Mouse (Mus musculus) heart, embryonic 16.5 days (tissue): ENCODE results near the gene Arhgap10. TPM values are rescaled to one million over a fixed set of nuclear protein-coding genes. Genes with fewer than 3 reads are reported as not detected.

Experiments
- ATAC-seq: fragments of 200-750 bp; cut with Nextera tagmentation; replicated peaks from 2 replicates; pipeline ENCODE4 v1.8.0; 2017; ENCODE audit warnings: moderate number of reproducible peaks; ENCODE audit not compliant: insufficient read depth, low FRiP score; ENCODE audit errors: extremely low read depth
- H3K27ac ChIP-seq: fragments of 300-500 bp; sonication (generic); 2 replicates; pipeline ENCODE4 v1.5.1; 2014; ENCODE audit warnings: mild to moderate bottlenecking, low read length, control low read depth, moderate library complexity
- H3K27me3 ChIP-seq: fragments of 300-500 bp; sonication (generic); 2 replicates; pipeline ENCODE4 v1.6.1; 2014; ENCODE audit warnings: low read length, mixed read lengths; ENCODE audit not compliant: control insufficient read depth, insufficient read depth
- H3K36me3 ChIP-seq: fragments of 300-500 bp; sonication (generic); 2 replicates; pipeline ENCODE4 v1.6.1; 2014; ENCODE audit not compliant: control insufficient read depth, insufficient read depth
- H3K4me1 ChIP-seq: fragments of 300-500 bp; sonication (generic); 2 replicates; pipeline ENCODE4 v1.6.1; 2014; ENCODE audit warnings: low read length, mixed read lengths; ENCODE audit not compliant: control insufficient read depth, insufficient read depth
- H3K4me2 ChIP-seq: fragments of 300-500 bp; sonication (generic); 2 replicates; pipeline ENCODE4 v1.6.1; 2014; ENCODE audit warnings: low read depth, mild to moderate bottlenecking, control low read depth, low read length
- H3K4me3 ChIP-seq: fragments of 300-500 bp; sonication (generic); 2 replicates; pipeline ENCODE4 v1.5.1; 2014; ENCODE audit warnings: mild to moderate bottlenecking, control low read depth, low read length
- H3K9ac ChIP-seq: fragments of 300-500 bp; sonication (generic); 2 replicates; pipeline ENCODE4 v1.6.1; 2014; ENCODE audit warnings: low read length, control low read depth
- H3K9me3 ChIP-seq: fragments of 300-500 bp; sonication (generic); replicated peaks from 2 replicates; pipeline ENCODE4 v1.6.1; 2016; ENCODE audit warnings: low read length; ENCODE audit not compliant: control insufficient read depth
- whole genome bisulfite sequencing: fragments of 180-500 bp; shearing (Covaris S2); extraction: QIAGEN DNeasy Blood & Tissue Kit; methylation state at CpG from one replicate; pipeline ENCODE4 v1.1.7; 2014; 5-methylcytosine and 5-hydroxymethylcytosine counted together
- polyA plus RNA-seq: library from polyadenylated mRNA; unstranded; fragments of >200 nt; fragmentation: Nextera tagmentation; extraction: Ambion mirVana; gene quantifications from 2 replicates; pipeline ENCODE4 v1.2.1, GENCODE M21; 2015

Gene Arhgap10
- polyA plus RNA-seq, 1 experiment from 2014 or later = 33.9 TPM

- Histone ChIP-seq H3K27me3 (no peaks in the 10 kb centered on the region), H3K27ac (no peak overlapping the region), H3K4me1 (no peaks in the 10 kb centered on the region), H3K4me3 (no peak overlapping the region), H3K36me3 (peaks cover 6% of the 10 kb centered on the region), H3K9ac (no peak overlapping the region), H3K4me2 (no peak overlapping the region), H3K9me3 (peaks cover 5% of the 10 kb centered on the region; the same call in 1 of the 2 replicates)
- WGBS = 76% methylated on average over 1 of the region's 1 CpGs
- ATAC-seq = no peak
Observed at GRCm38 (mm10) chr8:77267941-77268405, 249.8 kb downstream of the Arhgap10 start.

DNA sequence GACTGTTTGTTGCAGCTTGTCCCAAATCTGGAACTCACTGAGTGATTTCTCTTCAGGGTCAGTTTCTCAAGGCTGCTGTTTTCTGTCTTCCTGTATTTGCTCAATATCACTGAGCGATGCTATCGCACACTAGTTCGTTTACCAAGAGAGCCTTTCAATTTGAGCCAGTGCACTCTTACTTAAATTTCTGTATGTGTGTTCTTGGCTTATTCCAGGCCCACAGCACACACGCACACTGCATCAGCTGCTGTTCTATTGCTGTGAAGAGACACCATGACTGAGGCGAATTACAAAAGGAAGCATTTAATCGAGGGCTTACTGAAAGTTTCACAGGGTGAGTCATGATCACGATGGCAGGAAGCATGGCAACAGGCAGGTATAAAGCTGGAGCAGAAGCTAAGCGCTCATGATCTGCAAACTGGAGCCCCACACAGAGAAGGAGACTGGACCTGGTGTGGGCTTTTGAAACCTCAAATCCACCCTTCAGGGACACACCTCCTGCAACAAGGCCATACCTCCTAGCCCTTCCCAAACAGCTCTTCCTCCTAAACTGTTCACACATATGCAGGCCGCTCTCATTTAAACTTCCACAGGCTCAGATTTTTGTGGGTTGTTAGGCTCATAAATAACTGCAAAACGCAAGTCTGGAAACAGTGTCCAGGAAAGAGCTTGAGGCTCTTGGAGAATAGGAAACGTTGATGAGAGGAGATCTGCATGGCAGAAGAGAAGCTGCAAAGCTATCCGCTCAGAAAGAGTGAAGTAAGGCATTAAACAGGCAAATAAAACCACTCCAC, 255.3 kb downstream of the Arhgap10 start:
- Histone ChIP-seq H3K4me2 (no peak overlapping the region), H3K4me1 (no peaks in the 10 kb centered on the region), H3K27ac (no peak overlapping the region), H3K9me3 (no peaks in the 10 kb centered on the region), H3K36me3 (peaks cover 17% of the 10 kb centered on the region), H3K9ac (no peak overlapping the region), H3K27me3 (no peaks in the 10 kb centered on the region), H3K4me3 (no peak overlapping the region)
- WGBS = 84% methylated on average over 12 of the region's 12 CpGs
- ATAC-seq = no peak

DNA sequence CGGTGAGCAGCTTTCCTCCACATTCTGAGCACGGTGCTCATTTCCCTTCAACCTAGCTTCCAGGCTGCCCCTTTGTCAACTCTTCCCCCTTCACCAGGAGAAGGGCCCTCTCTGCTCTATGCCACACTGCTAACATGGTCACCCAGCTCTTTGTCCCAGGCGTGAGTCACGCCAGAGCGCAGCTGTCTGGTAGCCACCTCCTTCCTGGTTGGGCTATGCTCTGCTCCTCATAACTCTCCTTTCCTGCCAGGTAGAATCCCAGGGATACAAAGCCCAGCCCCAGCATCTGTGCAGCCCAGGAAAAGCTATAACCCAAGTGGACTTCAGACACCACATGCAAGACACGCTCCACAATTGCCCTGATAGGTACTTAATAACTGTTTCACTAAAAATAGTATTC, 256.5 kb downstream of the Arhgap10 start:
- no peak overlapping the region for H3K9ac ChIP-seq
- peaks cover 24% of the 10 kb centered on the region for H3K36me3 ChIP-seq
- no peaks in the 10 kb centered on the region for H3K27me3 ChIP-seq
- WGBS = 94% methylated on average over 6 of the region's 6 CpGs
- ATAC-seq = no peak
- H3K9me3 ChIP-seq = no peaks in the 10 kb centered on the region
- H3K4me3 ChIP-seq = no peak overlapping the region
- H3K27ac ChIP-seq = no peak overlapping the region
- no peak overlapping the region for H3K4me2 ChIP-seq
- H3K4me1 ChIP-seq = no peaks in the 10 kb centered on the region

GRCm38 (mm10) chr8:77257085-77257451, 260.7 kb downstream of the Arhgap10 start:
- Histone ChIP-seq H3K36me3 (peaks cover 32% of the 10 kb centered on the region), H3K4me1 (no peaks in the 10 kb centered on the region), H3K4me3 (no peak overlapping the region), H3K9ac (no peak overlapping the region), H3K4me2 (no peak overlapping the region), H3K27me3 (no peaks in the 10 kb centered on the region), H3K27ac (no peak overlapping the region), H3K9me3 (no peaks in the 10 kb centered on the region)
- 90% methylated on average over 12 of the region's 12 CpGs for WGBS
- ATAC-seq = no peak

- Histone ChIP-seq H3K4me3 (no peak overlapping the region), H3K4me1 (no peaks in the 10 kb centered on the region), H3K9me3 (no peaks in the 10 kb centered on the region), H3K4me2 (no peak overlapping the region), H3K36me3 (peaks cover 32% of the 10 kb centered on the region), H3K27me3 (no peaks in the 10 kb centered on the region), H3K27ac (no peak overlapping the region), H3K9ac (no peak overlapping the region)
- no peak for ATAC-seq
- 90% methylated on average over 5 of the region's 5 CpGs for WGBS
Observed at GRCm38 (mm10) chr8:77256450-77257084, 261.2 kb downstream of the Arhgap10 start.

DNA sequence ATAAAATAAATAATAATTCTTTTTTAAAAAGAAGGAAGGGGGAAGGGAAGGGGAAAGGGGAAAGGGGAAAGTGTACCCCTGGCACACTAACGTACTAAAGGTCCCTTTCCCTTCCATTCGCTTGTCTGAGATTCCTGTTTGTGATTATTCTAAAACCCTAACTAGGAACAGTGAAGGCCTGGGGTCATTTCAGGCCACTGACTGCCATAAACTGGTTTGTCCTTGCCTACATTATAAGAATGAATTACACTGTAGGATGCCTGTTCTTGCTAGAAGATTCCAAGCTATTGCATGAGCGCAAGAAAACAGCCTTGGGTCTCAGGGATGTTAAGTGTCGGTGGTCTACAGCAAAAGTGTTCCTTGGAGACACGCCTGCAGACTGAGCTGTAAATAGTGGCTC, 263.3 kb downstream of the Arhgap10 start:
- no peak overlapping the region for H3K4me3 ChIP-seq
- H3K4me1 ChIP-seq = no peaks in the 10 kb centered on the region
- no peaks in the 10 kb centered on the region for H3K9me3 ChIP-seq
- no peak overlapping the region for H3K9ac ChIP-seq
- no peaks in the 10 kb centered on the region for H3K27me3 ChIP-seq
- WGBS = 77% methylated on average over 5 of the region's 5 CpGs
- H3K4me2 ChIP-seq = no peak overlapping the region
- H3K36me3 ChIP-seq = peaks cover 34% of the 10 kb centered on the region
- no peak overlapping the region for H3K27ac ChIP-seq
- no peak for ATAC-seq

- Histone ChIP-seq H3K27ac (no peak overlapping the region), H3K9ac (no peak overlapping the region), H3K36me3 (peaks cover 18% of the 10 kb centered on the region), H3K4me2 (no peak overlapping the region), H3K4me1 (no peaks in the 10 kb centered on the region), H3K9me3 (0 out of 2 replicates have a peak, but pooled peaks cover 2% of the 10 kb centered on the region), H3K27me3 (no peaks in the 10 kb centered on the region), H3K4me3 (no peak overlapping the region)
- WGBS = 84% methylated on average over 5 of the region's 5 CpGs
- no peak for ATAC-seq
Observed at GRCm38 (mm10) chr8:77251134-77251533, 266.6 kb downstream of the Arhgap10 start.

DNA sequence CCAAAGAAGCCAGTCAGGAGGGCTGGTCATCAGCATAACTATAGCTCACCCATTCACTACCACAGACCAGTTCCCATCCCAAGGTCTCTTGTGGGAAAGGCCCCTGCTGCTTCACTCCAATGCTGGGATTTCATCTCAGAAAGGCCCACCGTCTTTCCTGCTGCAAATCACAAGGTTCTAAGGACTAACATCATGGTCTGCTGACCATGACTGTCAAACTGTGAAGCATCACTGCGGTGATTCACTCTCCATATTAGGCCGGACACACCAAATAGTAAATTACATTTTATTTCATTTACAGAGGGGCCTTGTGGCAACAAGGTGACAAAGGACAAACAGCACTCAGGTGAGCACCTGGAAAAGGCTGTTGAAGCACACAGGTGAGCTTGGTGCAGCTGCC, 267.7 kb downstream of the Arhgap10 start:
- Histone ChIP-seq H3K4me3 (no peak overlapping the region), H3K9ac (no peak overlapping the region), H3K27ac (no peak overlapping the region), H3K27me3 (no peaks in the 10 kb centered on the region), H3K4me1 (no peaks in the 10 kb centered on the region), H3K4me2 (no peak overlapping the region), H3K9me3 (0 out of 2 replicates have a peak, but pooled peaks cover 2% of the 10 kb centered on the region), H3K36me3 (peaks cover 14% of the 10 kb centered on the region)
- 90% methylated on average over 3 of the region's 3 CpGs for WGBS
- ATAC-seq = no peak

- H3K4me1 ChIP-seq = no peaks in the 10 kb centered on the region
Observed at GRCm38 (mm10) chr8:77241381-77241780, 276.4 kb downstream of the Arhgap10 start.

More at GRCm38 (mm10) chr8:77241381-77241780, 276.4 kb downstream of the Arhgap10 start:
- Histone ChIP-seq H3K9me3 (no peaks in the 10 kb centered on the region), H3K9ac (no peak overlapping the region), H3K27ac (no peak overlapping the region), H3K4me3 (no peak overlapping the region), H3K36me3 (no peaks in the 10 kb centered on the region), H3K27me3 (no peaks in the 10 kb centered on the region), H3K4me2 (no peak overlapping the region)
- no peak for ATAC-seq
- WGBS = 89% methylated on average over 3 of the region's 3 CpGs
